Mouse (Mus musculus): ENCODE data around the gene Cpne5. TPM values are rescaled to one million over a fixed set of nuclear protein-coding genes. Genes with fewer than 3 reads are reported as not detected.

Cpne5 gene
- 33.2 and 42.2 TPM in 2 replicates for polyA plus RNA-seq (2012)

DNA sequence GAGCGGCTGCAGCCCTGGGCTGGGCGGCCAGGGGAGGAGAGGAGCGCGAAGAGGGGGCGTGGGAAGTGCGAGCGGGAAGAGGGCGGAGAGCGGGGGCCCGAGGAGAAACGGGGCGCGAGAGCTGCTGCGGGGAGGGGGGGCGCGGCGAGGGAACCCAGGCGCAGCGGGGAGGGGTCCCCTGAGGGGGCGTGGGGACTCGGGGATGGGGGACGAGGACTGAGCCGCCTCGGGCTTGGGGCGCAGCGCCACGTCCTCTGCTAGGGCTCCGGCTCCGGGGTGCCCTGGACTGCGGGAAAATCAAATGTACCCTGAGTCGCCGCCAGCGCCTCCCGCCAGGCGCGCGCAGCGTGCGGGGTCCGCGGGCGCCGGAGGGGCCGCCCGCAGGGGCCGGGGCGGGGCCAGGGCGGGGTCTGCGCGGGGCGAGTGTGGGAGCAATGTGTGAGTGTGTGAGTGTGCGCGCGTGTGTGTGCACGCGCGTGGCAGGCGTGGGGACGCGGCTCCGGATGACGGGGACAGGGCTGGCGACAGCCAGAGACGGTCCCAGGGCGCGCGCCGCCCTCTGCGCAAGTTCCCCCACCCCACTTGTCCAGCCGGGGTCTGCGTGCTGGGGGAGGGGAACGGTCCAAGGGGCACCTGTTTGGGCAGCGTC lies at the start of gene Cpne5:
Gene Cpne5 (minus strand): TSS at position 396 of the 649 bp plus-strand sequence.
- no peak for TF ChIP-seq GATA1 (IDR thresholded peaks at IDR 0.05; ENCODE audit: low read length)

DNA sequence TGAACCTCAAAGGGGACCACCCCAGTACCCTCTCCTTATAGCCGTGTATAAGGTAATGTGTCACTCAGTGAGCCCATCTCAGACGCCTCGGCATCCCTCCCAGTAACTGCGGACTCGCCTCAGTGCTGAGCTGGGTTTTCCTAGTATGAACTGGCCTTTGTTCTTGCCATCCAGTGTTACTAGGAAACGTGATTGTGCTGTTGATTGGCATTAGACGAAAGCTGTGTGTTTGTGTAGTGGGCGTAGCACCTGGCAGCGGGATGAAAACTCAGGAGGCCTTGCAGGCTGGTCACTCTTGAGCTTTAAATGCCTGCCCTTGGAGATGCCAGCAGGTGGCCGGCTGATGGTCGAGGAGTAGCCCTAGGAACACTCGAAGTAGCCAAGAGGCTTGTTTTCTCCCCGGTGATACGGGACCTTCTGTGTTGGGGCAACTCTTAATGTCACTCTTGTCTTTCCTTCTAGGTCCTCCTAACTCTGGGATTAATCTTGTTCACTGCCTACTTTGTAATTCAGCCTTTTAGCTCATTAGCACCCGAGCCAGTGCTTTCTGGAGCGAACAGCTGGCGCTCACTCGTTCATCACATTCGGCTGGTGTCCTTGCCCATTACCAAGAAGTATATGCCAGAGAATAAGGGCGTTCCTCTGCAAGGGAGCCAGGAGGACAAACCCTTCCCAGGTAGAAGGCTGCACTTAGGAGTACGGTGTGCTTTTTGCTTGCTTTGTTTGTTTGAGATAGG lies 44.4 kb upstream of the Cpne5 start:
- TF ChIP-seq GATA1 (IDR thresholded peaks at IDR 0.05; ENCODE audit: low read length): no peak

DNA sequence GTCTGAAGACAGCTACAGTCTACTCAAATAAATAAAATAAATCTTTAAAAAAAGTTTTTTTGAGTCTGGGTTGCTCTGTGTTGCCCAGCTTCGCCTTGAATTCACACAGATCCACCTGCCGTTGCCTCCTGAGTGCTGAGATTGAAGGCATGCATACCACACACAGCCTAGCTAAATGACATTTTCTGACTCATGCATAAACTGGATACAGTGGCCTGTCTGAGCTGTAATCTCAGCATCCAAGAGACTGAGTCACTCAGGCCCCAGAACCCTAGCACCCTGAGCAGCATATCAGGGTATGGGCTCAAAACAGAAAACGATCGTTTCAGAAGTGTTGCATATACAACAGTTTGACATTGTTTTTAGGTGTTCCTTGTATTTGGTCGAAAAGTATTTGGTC lies 43.6 kb upstream of the Cpne5 start:
- TF ChIP-seq GATA1 (IDR thresholded peaks at IDR 0.05; ENCODE audit: low read length): no peak

DNA sequence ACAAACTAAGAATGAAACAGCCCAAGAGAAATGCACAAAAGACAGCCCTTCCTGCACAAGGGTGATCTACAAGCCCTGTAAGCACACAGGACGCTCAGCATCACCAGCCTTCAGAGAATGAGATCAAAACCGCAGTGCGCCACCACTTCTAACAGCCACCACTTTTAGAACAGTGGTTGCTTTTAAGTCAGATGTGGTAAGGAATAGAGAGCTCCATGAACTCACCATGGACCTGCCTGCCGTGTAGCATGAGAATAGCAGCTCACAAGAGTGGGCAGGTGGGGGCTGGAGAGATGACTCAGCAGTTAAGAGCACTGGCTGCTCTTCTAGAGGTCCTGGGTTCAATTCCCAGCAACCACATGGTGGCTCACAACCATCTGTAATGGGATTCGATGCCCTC lies 42.5 kb upstream of the Cpne5 start:
- TF ChIP-seq GATA1 (IDR thresholded peaks at IDR 0.05; ENCODE audit: low read length): no peak

DNA sequence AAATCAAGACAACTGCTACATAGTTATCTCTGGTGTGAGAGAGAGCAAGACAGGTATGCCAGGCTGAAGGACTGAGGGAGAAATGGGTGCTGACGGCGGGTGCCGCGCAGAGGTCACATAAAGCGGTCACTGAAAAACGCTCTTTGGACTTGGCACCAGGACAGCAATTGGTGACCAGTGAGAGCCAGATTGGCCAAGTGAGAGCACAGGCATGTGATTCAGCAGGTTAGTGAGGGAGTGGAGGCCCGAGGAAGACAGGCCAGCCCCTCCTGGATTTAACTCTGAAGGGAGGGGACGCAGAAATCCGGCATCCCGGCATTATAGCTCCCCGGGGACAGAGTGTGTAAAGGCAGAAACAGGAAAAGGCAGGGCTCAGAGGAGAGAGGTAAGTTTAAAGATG lies 35.9 kb upstream of the Cpne5 start:
- no peak for TF ChIP-seq GATA1 (IDR thresholded peaks at IDR 0.05; ENCODE audit: low read length)

DNA sequence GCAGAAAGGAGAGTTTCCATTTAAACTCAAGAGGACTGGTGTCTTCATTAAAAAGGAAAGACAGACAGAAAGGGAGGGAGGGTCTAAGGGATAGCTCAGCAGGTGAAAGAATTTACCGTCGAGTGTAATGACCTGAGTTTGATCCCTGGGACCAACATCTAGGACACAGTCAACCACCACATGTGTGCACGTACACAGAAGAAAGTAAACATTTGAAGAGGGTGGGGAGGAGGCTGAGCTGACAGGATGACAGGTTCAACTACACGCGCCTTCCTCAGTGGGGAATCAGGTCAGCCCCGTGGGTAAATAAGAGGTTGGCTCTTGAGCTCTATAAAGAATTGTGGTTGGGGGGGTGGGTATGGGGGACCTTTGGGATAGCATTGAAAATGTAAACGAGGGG lies 35.2 kb upstream of the Cpne5 start:
- TF ChIP-seq GATA1 (IDR thresholded peaks at IDR 0.05; ENCODE audit: low read length): no peak

DNA sequence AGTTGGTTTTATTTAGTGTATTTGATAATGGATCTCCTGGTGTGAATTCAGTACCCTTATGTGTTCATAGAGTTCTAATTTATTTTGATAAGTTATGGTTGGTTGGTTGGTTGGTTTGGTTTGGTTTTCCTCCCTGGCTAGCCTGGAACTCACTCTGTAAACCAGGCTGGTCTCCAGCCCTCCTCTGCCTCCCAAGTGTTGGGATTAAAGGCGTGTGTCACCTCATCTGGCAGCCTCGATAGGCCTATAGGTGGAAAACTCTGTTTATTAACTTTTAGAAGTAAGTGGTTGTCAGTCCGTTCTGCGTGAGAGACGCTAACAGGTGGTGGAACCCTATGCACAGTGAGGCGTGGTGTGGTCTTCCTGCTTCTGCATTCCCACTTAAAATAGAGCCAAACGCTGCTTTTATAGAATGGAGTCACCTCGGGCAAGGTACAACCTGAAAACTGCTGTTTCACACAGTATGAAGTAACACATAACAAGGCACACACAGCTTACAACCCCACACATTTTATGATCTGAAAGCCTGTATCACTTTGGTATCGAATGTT lies 32.3 kb upstream of the Cpne5 start:
- TF ChIP-seq GATA1 (IDR thresholded peaks at IDR 0.05; ENCODE audit: low read length): no peak

DNA sequence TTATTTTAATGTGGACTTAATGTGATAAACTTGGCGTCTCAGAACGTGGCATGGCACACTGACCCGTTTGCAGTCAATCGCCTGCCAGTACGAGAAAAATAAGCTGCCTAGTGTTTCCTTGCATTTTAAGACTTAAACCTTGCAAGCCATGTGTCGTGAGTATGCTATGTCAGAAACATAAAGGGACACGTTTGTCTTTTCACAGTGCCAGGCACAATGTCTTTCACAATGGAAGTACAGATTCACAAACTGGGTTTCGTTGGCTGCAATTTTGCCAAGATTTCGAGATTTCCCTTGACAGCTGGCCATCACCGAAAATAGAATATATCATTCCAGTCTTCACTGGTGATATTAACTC lies 31.4 kb upstream of the Cpne5 start:
- TF ChIP-seq GATA1 (IDR thresholded peaks at IDR 0.05; ENCODE audit: low read length): no peak

DNA sequence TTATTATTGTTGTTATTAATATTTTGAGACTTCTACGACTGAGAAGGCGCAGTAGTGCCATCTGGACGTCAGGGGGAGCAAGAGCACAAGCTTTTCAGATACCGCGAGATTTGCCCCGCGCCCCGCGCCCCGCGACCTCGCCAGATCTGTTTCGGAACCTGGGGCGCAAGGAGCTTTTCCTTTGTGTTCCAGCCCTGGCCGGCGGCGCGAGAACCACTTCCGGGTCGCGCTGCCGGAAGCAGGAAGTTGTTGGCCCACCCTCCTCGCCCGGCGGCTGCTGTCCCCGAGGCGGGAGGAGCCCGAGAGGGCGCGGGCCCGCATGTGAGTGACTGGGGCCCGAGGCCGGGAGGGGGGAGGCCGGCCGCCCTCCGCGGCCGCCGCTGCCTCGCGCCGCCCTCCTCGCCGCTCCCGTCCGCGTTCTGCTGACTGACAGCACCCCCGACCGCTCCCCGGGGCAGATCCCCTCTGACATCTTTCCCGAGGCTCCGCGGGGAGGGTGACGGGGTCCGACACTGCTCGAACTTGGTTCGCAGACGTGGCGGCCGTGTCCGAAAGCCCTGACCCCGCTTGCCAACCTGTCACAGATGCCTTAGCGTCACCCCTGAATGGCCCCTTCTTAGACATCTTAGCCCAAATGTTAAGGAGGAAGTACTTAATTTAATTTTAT lies 30.8 kb upstream of the Cpne5 start, which contains the start of gene BC004004:
Gene BC004004 (plus strand): TSS at position 107 of the 667 bp plus-strand sequence.
- no peak for TF ChIP-seq GATA1 (IDR thresholded peaks at IDR 0.05; ENCODE audit: low read length)

DNA sequence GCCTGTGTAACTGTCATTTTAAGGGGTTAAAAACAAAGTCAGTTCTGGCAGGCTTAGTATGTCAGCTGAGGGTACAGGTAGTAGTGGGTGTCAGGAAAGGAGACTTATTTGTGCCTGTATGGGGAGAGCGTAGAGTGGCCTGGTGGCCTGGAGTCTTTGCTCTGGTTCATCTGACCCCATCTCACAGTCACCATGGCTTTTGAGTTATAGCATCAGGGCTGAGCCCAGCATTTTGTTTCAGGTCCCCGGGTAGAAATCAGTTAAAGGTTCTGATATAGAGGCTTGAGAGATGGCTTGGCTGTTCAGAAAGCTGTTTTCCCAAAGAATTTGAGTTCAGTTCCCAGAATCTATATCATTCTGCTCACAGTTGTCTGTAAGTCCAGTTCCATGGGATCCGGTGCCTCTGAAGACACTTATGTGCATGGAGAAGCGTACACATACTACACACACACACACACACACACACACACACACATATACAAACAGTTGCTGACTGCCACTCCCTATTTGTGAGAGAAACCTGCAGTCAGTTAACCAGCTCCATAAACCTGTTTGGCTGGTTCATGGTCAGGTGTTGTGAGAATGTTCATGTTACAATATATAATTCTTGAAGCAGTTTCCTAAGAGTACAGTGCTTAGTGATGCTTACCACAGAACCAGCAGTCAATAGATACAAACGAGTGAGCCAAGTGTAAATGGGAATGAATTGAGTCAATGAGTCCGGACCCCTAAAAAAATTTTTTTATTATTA lies 30.1 kb upstream of the Cpne5 start:
- TF ChIP-seq GATA1 (IDR thresholded peaks at IDR 0.05; ENCODE audit: low read length): no peak

DNA sequence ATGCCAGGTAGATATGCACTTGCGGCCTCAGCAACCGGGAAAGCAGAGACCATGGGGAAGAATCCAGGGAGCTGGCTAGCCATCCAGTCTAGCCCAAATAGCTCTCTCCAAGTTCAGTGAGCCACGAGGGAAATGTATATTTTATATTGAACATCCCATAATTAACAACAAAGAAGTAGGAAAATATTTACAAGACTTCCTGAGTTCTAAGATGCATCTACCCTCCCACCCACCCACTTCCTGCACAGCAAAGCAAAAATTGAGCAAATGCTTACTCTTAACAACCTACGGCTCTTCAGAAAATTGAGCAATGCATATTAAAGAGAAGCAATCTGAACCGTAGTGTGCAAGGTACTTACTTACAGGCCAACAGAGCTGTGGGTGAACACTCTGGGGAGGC lies 26.8 kb upstream of the Cpne5 start:
- TF ChIP-seq GATA1 (IDR thresholded peaks at IDR 0.05; ENCODE audit: low read length): no peak

DNA sequence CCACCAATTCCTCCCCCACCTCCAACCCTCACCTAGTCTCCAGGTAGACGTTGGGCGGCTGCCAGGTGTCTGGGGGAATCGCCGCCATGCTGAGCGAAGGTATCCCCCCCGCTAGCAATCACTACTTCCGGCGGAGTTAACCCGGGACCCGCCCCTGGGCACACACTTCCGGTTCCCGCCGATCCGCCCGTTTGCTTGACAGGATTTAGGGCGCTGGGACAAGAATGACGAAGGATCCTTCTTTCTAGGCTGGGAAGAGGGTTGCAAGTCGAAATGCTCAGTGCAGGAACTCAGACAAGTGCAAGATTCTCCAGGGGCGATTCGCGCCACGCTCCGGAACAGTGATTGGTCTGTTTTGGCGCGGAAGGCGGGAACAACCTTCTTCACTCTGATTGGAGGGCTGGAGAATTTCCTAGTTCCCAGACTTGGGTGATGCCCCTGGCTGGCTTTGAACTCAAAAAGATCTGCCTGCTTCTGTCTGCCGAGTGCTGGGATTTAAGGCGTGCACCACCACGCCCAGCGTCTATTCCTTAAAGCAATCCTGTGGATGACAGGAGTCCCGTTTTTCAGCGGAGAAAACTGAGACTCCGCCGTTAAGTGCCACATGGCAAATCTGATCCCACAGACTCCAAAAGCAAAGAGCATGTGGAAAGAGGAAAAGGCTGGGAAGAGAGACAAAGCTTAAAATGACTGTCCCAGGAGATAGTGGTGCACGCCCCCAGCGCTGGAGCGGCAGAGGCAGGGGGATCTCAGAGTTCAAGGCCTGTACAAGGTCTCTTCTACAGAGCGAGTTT lies 26.1 kb upstream of the Cpne5 start, which contains the start of gene Ppil1:
Gene Ppil1 (minus strand): TSS at position 347 of the 794 bp plus-strand sequence.
- no peak for TF ChIP-seq GATA1 (IDR thresholded peaks at IDR 0.05; ENCODE audit: low read length)

DNA sequence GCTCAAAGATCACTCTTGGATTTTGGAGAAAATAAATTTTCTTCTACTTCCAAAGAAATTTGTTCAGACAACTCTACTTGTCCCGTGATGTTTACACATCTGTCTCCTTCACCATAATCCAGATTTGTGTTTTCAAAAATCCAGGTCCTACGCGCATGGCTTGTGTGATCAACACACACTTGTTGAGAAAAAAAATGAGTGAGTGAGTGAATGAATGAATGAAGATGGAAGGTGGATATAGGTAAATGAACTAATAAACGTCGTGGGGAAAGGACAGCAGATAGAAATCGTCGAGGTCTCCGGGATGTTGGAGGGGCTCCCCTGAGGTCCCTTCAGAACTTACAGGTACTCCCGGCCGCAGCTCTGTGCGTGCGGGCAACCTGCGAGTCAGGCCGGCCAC lies 25.4 kb upstream of the Cpne5 start:
- TF ChIP-seq GATA1 (IDR thresholded peaks at IDR 0.05; ENCODE audit: low read length): no peak

DNA sequence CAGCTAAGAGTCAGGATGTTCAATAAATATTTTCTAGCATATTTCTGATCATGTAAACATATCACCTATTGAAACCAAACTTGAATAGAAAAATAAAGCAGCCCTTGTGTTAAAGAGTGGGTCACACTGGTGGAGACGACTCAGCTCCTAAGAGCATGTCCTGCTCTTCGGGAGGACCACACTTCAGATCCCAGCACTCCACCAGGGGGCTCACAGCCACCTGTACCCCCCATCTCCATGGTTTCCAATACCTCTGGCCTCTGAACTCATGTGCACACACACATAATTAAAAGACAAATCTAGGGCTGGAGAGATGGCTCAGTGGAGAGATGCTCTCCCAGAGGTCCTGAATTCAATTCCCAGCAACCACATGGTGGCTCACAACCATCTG lies 24.3 kb upstream of the Cpne5 start:
- TF ChIP-seq GATA1 (IDR thresholded peaks at IDR 0.05; ENCODE audit: low read length): no peak

Measured in G1E-ER4 (cell line).